Mouse (Mus musculus) ES-CJ7 (cell line): ENCODE measurements around the gene Nme4.

Source experiments
- DNase-seq: peaks from one replicate; pipeline ENCODE4 v3.0.0; 2011; ENCODE audit warnings: low read depth, low spot score

The Nme4 gene

DNA sequence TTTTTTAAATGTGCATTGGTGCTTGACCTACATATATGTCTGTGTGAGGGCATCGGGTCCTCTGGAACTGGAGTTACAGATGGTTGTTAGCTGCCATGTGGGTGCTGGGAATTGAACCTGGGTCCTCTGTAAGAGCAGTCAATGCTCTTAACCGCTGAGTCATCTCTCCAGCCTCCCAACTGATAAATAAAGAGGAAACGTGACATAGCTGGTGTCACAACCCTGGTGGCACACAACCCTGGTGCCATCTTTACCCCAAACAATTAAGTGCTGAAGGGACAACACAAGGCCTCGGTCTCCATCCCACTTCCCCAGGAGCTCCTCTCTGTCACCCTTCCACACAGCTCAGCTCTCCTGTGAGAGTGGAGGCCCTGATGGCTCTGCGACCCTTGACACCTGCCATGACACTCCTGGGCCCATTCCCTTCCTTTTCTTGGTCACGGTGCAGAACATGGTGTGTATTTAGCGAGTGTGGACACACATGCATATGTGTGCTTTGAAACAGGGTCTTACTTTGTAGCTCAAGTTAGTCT, 28.8 kb downstream of the Nme4 start:
- DNase-seq: no peak

DNA sequence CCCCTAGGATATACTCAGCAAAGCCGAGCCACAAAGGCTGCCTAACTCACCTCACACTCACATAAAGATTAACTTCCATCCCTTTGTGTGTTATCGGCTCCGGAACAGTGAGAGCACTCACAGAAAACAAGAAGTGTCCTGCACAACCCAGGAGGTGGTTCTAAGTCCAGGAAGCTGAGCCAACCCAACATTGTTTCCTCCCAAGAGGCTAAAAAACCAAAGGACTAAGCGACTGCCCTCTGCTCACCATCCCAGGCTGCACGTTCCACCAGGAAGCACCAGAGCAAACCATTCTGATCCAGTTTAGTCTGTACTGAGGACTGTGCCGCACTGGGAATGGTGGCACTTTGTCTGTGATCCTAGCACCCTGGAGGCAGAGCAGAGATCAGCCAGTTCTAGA, 30.5 kb downstream of the Nme4 start:
- DNase-seq: no peak

DNA sequence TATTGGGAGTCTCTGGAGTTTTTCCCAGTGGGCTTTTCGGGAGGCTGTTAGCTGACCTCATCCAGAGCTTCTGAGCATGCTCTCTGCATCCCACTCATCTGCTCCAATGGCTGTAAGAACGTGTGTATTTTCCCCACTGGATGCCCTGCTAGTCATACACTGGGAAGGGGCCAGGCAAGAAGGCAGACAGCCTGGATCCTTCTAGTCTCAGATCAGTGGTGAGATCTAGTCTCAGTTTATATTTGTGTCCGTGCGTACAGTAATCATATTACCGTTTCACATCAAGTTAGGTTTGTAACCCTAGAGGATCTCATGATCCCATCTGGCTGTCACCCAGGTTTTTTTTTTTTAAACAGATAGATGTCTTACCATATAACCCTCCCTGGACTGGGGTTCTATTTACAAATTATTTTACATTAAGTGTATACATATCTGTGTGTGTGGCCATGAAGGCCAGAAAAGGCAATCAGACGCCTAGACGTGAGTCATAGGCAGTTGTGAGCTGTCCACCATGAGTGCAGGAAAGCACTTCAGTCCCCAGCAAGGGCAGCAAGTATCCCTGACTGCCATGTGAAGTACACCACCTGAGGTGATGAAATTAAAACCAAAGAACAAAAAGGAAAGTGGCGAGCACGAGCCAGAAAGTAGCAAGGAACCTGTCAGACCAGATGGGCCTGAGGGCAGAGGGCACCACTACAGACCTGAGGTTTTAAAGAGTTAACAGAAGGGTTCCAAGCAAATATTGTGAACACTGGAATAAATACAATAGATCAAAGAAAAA, 37.4 kb downstream of the Nme4 start:
- no peak for DNase-seq

DNA sequence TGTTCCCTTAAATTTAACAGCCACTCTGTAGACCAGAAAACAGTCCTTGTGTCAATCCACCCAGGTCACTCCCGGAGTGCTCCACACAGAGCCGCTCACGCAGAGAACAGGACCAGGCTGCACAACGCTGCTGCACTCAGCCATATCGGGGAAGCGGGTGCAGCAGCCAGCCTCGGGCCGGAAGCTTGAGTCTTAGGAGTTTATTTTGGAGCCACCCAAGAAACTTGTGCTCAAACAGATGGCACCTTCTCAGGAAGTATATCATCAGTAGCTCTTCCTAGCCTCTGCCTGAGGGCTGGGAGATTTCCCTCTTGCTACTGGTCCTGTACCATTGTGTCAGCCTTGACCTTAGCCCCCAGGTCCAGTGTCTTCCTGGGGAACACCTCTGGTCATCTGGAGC, 38.1 kb downstream of the Nme4 start:
- no peak for DNase-seq

DNA sequence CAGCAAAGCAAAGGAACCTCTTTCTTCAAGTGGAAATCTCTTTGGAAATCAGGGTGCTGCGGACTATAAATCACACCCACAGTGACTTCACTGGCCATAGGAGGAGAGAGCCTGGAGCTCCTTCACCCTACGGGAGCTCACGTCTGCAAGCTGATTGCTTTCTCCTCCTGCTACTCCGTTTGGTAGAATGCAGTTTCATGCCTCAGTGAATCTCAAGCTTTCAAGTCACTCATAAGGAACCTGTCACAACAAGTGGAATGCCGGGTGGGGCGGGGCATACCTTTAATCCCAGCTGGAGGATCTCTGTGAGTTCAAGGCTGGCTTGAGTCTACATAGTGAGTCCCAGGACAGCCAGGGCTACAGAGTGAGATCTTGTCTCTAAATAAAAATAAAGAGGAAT, 40.2 kb downstream of the Nme4 start:
- no peak for DNase-seq

DNA sequence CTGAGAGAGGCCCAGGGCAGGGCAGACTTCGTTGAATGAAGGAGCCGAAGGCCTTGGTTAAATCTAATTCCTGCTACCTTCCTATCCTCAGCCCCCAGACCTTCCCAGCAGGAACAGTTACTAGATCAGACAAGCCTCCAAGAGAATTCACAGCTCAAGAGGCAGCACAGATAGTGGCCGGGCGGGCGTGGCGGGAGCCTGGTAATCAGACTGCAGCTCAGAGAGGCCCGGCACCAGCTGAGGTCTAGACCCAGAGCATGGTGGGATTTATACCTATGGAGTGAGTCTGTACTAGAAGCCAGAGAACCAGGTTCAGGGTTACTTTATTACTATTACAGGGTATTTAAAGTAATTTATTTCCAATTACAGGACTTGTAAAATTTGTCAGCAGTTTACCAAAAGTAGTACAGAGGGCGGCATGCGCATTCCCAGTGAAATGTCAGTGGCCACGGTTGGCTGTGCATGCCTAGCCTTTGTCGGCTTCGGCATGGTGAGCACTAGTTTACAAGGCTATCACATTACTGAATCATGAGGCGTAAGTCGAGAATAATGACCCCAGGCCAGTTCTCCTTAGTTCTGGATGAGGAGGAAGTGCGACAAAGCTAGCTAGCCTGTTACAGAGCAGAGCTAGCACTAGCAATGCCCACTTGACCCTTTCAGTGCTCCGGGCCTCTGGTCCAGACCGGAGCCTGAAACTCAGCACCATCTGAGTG, 41.1 kb downstream of the Nme4 start:
- no peak for DNase-seq

DNA sequence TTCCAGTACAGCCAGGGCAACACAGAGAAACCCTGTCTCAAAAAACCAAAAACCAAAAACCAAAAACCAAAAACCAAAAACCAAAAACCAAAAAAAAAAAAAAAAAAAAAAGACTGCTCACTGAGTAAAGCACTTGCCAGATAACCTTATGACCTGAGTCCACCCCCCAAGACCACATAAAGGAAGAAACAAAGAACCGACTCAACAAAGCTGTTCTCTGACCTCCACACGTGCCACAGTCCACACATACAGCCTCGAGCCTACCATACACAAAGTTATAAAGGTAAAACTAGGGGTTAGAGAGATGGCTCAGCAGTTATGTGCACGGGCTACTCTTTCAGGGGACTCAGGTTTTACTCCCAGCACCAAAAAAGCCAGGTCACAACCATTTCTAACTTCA, 42.7 kb downstream of the Nme4 start:
- no peak for DNase-seq

DNA sequence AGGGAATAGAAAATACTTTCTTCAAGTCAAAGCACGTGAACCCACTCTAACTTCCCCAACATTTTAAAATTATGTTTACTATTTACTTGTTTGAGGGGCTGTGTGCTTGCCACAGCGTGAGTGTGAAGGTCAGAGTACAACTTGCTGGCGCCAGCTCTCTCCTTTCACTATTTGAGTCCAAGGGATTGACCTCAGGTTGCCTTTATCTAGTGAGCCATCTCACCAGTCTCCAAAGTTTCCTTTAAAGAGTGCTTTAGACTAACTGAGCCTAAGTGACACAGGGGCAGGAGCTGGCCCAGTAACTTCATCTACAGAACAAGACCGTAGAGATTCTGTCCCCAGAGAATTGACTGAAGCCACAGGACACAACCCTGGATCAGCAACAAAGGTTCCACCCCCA, 43.3 kb downstream of the Nme4 start:
- no peak for DNase-seq

DNA sequence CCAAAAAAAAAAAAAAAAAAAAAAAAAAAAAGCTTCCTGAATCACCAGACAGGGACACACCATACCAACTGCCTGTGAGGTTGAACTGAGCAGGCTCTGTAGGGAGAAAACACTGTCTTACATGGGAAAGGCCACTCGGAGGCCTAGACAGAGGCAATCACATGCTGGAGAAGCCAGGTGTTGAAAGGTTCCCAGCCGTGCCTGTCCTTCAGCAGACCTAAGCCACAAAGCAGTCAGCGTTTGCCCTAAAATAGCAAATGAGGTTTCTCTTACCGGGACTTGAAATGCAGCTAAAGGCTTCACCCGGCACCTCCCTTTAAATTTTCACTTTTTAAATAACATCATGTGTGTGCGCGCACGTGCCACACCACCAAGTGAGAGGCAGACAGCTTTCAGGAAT, 47.3 kb downstream of the Nme4 start:
- DNase-seq: no peak

DNA sequence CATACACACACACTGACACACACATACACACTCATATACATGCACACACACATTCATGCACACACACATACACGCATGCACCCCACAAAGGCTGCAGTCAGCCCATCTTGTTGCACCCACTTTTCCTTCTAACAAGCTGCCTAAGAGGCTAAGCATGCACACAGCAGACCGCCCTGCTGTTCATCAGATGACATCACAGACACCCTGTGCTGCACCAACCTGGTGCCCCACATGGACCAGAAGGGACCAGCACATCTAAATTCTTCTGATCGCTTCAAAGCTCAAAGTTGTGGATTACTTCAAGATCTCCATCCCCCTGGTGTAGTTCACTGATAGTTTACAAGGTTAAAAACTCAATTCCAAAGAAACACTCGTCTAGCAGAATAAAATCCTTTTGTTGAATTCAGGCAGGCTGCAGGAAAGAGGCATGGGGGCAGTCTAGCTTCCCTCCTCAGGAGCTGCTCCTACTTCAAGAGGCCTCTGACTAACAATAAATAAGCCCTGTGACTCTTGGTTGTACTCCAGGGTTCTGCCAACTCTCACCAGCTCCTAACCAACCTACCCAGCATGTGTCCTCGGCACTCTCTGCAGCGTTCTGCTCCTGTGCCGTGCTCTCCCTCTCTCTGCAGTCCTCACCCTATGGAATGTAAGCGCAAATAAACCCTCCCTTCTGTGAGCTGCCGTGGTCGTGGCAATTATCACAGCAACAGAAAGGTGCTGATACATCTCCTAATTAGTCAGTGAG, 49.0 kb downstream of the Nme4 start:
- no peak for DNase-seq

DNA sequence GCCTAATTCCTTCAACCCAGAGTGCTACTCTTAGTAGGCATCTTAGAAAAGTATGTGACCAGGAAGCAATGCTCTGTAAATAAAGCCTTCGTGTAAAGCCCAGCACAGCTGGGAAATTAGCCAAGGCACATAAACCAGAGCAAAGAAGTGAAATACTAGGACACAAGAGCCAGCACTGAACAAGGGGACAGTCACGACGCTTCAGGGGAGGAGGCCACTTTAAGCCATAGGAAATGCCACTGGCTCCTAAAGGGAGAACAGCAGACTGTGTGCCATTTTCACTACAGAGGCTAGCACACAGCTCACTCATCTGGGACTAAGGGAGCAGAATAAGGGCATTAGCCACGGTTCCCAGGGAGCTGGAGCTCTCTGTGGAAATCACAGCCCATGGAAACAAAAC, 50.1 kb downstream of the Nme4 start:
- no peak for DNase-seq

DNA sequence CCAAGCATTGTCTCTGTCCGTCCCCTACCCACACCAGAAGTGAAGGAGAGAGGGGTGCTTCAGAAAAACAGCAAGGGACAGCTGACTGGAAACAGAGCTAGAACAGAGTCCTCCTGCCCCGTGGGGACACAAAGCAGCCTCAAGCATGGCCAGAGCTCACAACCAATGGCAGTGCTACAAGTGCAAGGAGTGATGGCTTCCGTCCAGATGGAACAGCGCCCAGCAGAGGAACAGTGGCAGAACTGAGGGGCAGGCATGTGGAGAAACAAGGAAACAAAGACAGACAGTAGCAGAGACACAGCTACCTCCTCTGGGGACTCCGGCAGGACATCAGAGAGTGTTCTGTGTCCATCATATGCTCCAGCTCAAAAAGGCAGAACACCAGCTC, 52.2 kb downstream of the Nme4 start:
- DNase-seq: no peak

DNA sequence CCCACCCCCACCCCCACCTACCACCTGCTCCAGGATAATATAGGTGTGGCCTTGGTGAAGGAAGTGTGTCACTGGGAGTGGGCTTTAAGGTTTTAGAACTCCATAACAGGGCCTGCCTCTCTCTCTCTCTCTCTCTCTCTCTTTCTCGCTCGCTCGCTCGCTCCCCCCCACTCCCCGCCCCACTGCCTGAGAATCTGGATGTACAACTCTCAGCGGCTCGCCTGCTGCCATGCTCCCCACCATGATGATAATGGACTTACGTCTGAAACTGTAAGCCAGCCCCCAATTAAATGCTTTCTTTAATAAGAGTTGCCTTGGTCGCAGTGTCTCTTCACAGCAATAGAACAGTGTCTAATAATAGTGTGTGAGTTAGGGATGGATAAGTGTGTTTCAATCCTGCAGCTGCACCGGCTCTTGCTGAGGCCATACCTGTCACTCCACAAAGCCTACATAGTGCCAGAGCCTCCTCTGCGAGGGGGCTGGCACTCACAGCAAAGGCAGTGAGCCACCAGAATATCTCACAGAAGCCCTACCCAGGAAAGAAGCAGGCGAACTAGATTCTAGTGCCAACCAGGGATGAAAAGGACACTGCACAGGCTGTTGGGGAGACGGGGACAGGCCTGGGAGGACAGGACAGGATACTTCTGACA, 52.7 kb downstream of the Nme4 start:
- no peak for DNase-seq
